Mouse (Mus musculus) liver, embryonic 16.5 days (tissue): ENCODE data around the gene Mgarp. TPM values are rescaled to one million over a fixed set of nuclear protein-coding genes. Genes with fewer than 3 reads are reported as not detected.

Source experiments
- ATAC-seq: fragments of 200-750 bp; cut with Nextera tagmentation; 2 replicates; pipeline ENCODE4 v1.8.0; 2017; ENCODE audit warnings: low read depth, mild to moderate bottlenecking, moderate number of reproducible peaks, moderate library complexity
- H3K27ac ChIP-seq: fragments of 300-500 bp; sonication (generic); 2 replicates; pipeline ENCODE4 v1.5.1; 2014; ENCODE audit warnings: mild to moderate bottlenecking, low read length
- H3K27me3 ChIP-seq: fragments of 300-500 bp; sonication (generic); 2 replicates; pipeline ENCODE4 v1.6.1; 2014; ENCODE audit warnings: low read depth, low read length, mixed read lengths; ENCODE audit not compliant: control insufficient read depth, insufficient read depth
- H3K36me3 ChIP-seq: fragments of 300-500 bp; sonication (generic); 2 replicates; pipeline ENCODE4 v1.6.1; 2014; ENCODE audit warnings: mild to moderate bottlenecking; ENCODE audit not compliant: control insufficient read depth, insufficient read depth
- H3K4me1 ChIP-seq: fragments of 300-500 bp; sonication (generic); 2 replicates; pipeline ENCODE4 v1.6.1; 2014; ENCODE audit warnings: low read depth, low read length, mixed read lengths; ENCODE audit not compliant: control insufficient read depth
- H3K4me2 ChIP-seq: fragments of 300-500 bp; sonication (generic); 2 replicates; pipeline ENCODE4 v1.6.1; 2014; ENCODE audit warnings: low read depth, low read length, mixed read lengths
- H3K4me3 ChIP-seq: fragments of 300-500 bp; sonication (generic); 2 replicates; pipeline ENCODE4 v1.5.1; 2014; ENCODE audit warnings: low read depth, mild to moderate bottlenecking, low read length
- H3K9ac ChIP-seq: fragments of 300-500 bp; sonication (generic); 2 replicates; pipeline ENCODE4 v1.6.1; 2014; ENCODE audit warnings: low read depth, low read length
- H3K9me3 ChIP-seq: fragments of 300-500 bp; sonication (generic); replicated peaks from 2 replicates; pipeline ENCODE4 v1.6.1; 2016; ENCODE audit warnings: low read length; ENCODE audit not compliant: control insufficient read depth
- WGBS: fragments of 180-500 bp; shearing (Covaris S2); extraction: QIAGEN DNeasy Blood & Tissue Kit; methylation state at CpG from one replicate; pipeline ENCODE4 v1.1.7; 2014; ENCODE audit not compliant: insufficient replicate concordance; 5-methylcytosine and 5-hydroxymethylcytosine counted together
- polyA plus RNA-seq: library from polyadenylated mRNA; unstranded; fragments of >200 nt; fragmentation: Nextera tagmentation; extraction: Ambion mirVana; gene quantifications from 2 replicates; pipeline ENCODE4 v1.2.1, GENCODE M21; 2015

The Mgarp gene
- polyA plus RNA-seq, 1 experiment from 2014 or later: 3.0 TPM

DNA sequence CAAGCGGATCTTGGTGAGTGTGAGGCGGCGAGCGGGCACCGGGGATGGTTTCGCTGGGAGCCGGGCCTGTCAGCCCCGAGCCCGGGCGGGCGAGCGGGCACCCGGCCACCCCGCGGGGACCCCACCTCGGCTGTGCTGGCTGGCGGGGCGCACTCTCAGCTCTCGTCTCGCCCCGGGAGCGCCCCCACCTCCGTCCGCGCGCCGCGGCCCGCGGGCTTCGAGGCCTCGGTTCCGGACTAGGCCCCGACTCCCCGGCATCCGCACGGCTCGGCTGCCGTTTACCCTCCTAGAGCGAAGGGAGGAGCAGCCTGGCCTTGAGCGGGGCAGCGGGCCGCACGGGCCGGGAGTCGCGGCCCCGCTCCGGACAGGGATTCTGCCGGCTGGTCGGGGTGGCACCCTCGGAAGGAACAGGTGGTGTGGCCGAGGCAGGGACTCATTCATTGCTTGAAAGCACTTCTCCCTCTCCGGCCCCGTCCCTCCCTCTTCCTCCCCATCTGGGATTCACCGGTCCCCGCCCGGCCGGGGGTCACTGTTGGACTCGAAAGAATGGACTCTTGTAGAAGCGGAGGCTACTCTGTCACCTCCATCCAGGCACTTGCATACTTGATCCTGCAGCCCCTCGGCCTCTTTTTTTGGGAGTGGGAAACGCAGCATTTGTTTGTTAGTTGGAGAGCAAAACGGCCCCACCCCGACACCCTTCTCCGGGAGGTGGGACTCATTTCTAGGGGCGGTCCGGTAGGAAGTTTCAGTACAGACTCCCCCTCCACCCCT is 20.0 kb upstream of the Mgarp start:
- Histone ChIP-seq H3K4me1 (peaks cover 26% of the 10 kb centered on the region), H3K9me3 (no peaks in the 10 kb centered on the region), H3K27ac (peak overlapping the region; percentile 96), H3K4me3 (peak overlapping the region; percentile 97), H3K9ac (peak overlapping the region; percentile 97), H3K4me2 (peak overlapping the region; percentile 82), H3K36me3 (no peaks in the 10 kb centered on the region), H3K27me3 (no peaks in the 10 kb centered on the region)
- WGBS: under 1% methylated on average over 67 of the region's 68 CpGs
- ATAC-seq: peak; percentile 49

- H3K4me2 ChIP-seq: peak overlapping the region; percentile 82
- H3K4me3 ChIP-seq: peak overlapping the region; percentile 97
- peak overlapping the region; percentile 96 for H3K27ac ChIP-seq
- WGBS: under 1% methylated on average over 27 of the region's 30 CpGs
- H3K36me3 ChIP-seq: no peaks in the 10 kb centered on the region
- peak overlapping the region; percentile 97 for H3K9ac ChIP-seq
- no peaks in the 10 kb centered on the region for H3K27me3 ChIP-seq
- peak; percentile 53 for ATAC-seq
- H3K4me1 ChIP-seq: peaks cover 26% of the 10 kb centered on the region
- H3K9me3 ChIP-seq: no peaks in the 10 kb centered on the region
Measured at GRCm38 (mm10) chr3:51416073-51416363, 19.5 kb upstream of the Mgarp start.

DNA sequence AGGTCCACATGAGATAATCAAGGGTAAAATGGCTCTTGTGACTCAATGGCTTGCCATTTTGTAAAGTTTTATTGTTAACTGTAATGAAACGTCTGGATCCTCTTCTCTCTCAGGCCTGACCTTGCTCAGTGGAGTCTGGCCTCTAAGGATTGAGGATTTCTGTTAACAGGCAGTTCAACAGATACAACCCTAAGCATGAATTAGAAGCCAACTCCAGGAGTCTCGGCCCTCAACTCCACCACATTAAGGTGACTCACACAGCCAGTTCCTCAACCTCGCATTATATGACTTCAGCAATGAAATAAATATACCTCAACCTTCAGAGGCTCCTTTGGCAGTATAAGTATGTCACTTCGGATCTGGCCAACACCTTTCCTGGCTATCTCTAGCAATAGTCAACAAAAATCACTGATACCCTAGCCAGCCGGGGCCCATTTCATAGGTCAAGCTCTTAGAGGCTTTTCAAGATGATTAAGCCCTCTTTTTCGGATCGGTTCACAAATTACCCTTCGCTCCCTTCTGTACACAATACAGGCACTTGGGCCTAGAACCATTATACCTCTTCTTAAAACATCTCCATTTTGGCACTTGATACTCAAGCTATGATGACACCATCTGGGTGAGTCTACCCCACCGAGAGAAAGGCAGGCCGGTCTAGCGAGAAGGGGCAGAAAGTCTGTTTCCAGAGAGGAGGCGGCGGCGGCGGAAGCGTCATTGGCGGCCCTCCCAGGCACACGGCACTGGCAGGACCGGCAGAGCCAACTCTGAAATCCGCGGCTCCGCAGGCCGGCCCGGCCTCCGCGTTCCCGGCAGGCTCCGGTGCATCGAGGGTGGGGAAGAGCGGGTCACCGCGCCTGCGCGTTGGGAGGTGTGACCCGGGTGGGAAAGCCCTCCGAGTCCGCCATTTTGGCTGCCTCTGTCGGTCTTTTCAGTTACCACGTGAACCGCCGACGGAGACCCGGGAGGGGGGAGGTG is 18.8 kb upstream of the Mgarp start, which contains the start of gene Naa15:
Gene Naa15, plus strand, starts transcription at position 51 of the 975 bp plus-strand sequence.
- H3K4me3 ChIP-seq: peak within 1 kb of the TSS; percentile 97
- H3K27me3 ChIP-seq: no peaks in the 10 kb centered on the region
- no peaks in the 10 kb centered on the region for H3K9me3 ChIP-seq
- peak within 1 kb of the TSS; percentile 82 for H3K4me2 ChIP-seq
- peak; percentile 94 for ATAC-seq
- 3% methylated on average over 43 of the region's 43 CpGs for WGBS
- H3K4me1 ChIP-seq: peaks cover 26% of the 10 kb centered on the region
- no peaks in the 10 kb centered on the region for H3K36me3 ChIP-seq
- H3K27ac ChIP-seq: peak within 1 kb of the TSS; percentile 96
- H3K9ac ChIP-seq: peak within 1 kb of the TSS; percentile 97

GRCm38 (mm10) chr3:51413276-51413675 is 16.7 kb upstream of the Mgarp start:
- H3K27me3 ChIP-seq: no peaks in the 10 kb centered on the region
- H3K36me3 ChIP-seq: no peaks in the 10 kb centered on the region
- no peak overlapping the region for H3K9ac ChIP-seq
- H3K27ac ChIP-seq: no peak overlapping the region
- peaks cover 27% of the 10 kb centered on the region for H3K4me1 ChIP-seq
- no peak overlapping the region for H3K4me2 ChIP-seq
- WGBS: 48% methylated on average over 1 of the region's 1 CpGs
- no peaks in the 10 kb centered on the region for H3K9me3 ChIP-seq
- no peak overlapping the region for H3K4me3 ChIP-seq
- ATAC-seq: no peak

DNA sequence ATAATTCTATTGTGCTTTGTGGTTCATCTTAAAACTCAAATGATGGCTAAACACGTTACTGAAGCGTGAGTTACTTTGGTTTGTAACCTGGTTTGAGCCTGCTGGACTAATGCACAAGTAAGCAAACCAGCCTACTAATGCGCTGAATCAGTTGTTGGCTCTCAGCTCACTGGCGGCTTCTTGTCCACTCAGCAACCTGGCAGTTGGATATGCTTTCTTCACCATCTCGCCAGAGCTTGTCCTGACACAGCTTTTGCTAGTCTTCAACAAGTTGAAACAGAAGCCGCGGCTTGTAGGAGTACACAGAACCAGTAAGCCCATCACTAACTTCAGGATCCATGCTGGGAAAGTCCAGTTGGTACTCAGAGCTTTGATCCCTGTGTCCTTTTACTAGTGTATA is 15.9 kb upstream of the Mgarp start:
- Histone ChIP-seq H3K36me3 (no peaks in the 10 kb centered on the region), H3K27ac (no peak overlapping the region), H3K4me3 (no peak overlapping the region), H3K9ac (no peak overlapping the region), H3K9me3 (no peaks in the 10 kb centered on the region), H3K4me2 (no peak overlapping the region), H3K27me3 (no peaks in the 10 kb centered on the region), H3K4me1 (peaks cover 28% of the 10 kb centered on the region)
- WGBS: 81% methylated on average over 7 of the region's 7 CpGs
- no peak for ATAC-seq

GRCm38 (mm10) chr3:51408561-51409183 is 12.1 kb upstream of the Mgarp start, which contains the start of gene Ndufc1:
Ndufc1 (minus strand) TSS chr3:51408988.
- Histone ChIP-seq H3K36me3 (peaks cover 7% of the 10 kb centered on the region), H3K9me3 (no peaks in the 10 kb centered on the region), H3K9ac (peak within 1 kb of the TSS; percentile 92), H3K27ac (peak within 1 kb of the TSS; percentile 84), H3K27me3 (no peaks in the 10 kb centered on the region), H3K4me3 (peak within 1 kb of the TSS; percentile 89), H3K4me2 (peak within 1 kb of the TSS; percentile 67), H3K4me1 (peaks cover 18% of the 10 kb centered on the region)
- ATAC-seq: peak; percentile 89
- WGBS: 0% methylated on average over 40 of the region's 40 CpGs

- peak overlapping the region; percentile 67 for H3K4me2 ChIP-seq
- ATAC-seq: no peak
- peak overlapping the region; percentile 84 for H3K27ac ChIP-seq
- peak overlapping the region; percentile 89 for H3K4me3 ChIP-seq
- WGBS: 22% methylated on average over 20 of the region's 20 CpGs
- peaks cover 13% of the 10 kb centered on the region for H3K4me1 ChIP-seq
- H3K36me3 ChIP-seq: peaks cover 11% of the 10 kb centered on the region
- H3K27me3 ChIP-seq: no peaks in the 10 kb centered on the region
- H3K9ac ChIP-seq: peak overlapping the region; percentile 92
- H3K9me3 ChIP-seq: no peaks in the 10 kb centered on the region
Measured at GRCm38 (mm10) chr3:51407870-51408560, 11.5 kb upstream of the Mgarp start.

GRCm38 (mm10) chr3:51402628-51403027 is 6.1 kb upstream of the Mgarp start:
- Histone ChIP-seq H3K36me3 (peaks cover 11% of the 10 kb centered on the region), H3K27me3 (peaks cover 6% of the 10 kb centered on the region), H3K4me2 (no peak overlapping the region), H3K4me3 (no peak overlapping the region), H3K9ac (no peak overlapping the region), H3K4me1 (peaks cover 4% of the 10 kb centered on the region), H3K27ac (no peak overlapping the region), H3K9me3 (no peaks in the 10 kb centered on the region)
- ATAC-seq: no peak
- WGBS: 80% methylated on average over 12 of the region's 12 CpGs
